Mouse (Mus musculus): ENCODE measurements at regions not wholly inside any gene's neighbourhood (a gene's known extent, or its start where the extent isn't known, plus 50 kb on each side); places are given as distances from the start of the nearest gene placed in this dataset.
"Not testable (repeated sequence)": the region's sequence is repeated elsewhere in the genome, so short reads cannot be mapped to it uniquely, and the experiment has no call there.

DNA sequence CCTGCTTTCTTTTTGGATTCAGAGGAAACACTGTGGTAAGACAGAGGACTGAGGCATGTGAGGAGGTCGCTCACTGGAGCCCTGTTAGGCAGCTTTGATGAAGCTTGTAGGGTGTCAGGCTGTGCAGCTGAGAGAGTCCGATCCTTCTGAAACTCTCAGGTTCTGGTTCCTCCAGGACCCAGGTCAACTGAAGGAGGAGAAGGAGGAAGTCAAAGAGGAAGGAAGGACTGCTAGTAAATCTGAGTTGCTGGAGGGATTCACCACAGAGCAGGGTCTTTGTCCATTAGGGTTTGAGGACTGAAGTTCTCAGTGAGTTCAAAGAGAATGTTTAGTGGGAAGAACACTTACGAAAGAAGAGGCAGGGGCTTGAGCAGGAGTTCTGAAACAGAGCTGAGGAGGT lies 86.6 kb upstream of the Cpsf6 start:
- Histone ChIP-seq H3K36me3 (ENCODE audit: control insufficient read depth, insufficient read depth, low read length) (no peaks in the 10 kb centered on the region), H3K4me3 (ENCODE audit: control insufficient read depth, low read depth, low read length) (no peak overlapping the region), H3K4me1 (ENCODE audit: control insufficient read depth, insufficient read depth, low read length) (peaks cover 2% of the 10 kb centered on the region; the same call in 1 of the 2 replicates), H3K27ac (ENCODE audit: control insufficient read depth, insufficient read depth, low read depth, low read length) (no peak overlapping the region), H3K27me3 (ENCODE audit: control insufficient read depth, insufficient read depth, low read length) (no peaks in the 10 kb centered on the region)
- TF ChIP-seq POLR2A (IDR thresholded peaks at IDR 0.05; ENCODE audit: control insufficient read depth, low read depth, low read length), result no peak

DNA sequence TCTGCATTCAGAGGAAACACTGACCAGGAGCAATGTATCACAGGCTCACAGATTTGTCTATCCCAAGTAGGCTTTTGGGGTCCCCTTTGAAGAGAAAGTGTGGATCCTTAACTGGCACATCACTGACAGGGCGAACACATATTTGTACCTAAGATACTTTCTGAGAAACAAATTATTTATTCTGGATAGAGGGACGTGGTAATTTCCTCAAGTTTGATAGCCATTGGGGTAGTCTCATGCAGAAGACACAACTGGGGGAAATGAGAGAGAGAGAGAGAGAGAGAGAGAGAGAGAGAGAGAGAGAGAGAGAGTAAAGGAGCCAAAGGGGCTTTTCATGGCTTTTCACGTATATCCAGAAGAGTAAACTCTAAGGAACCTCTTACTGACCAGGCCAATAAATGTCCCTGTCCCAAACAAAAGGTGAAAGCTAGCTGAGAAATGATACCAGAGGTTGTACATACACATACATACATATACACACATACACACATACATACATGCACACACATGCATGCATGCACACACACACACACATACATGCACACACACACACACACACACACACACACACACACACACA lies 85.9 kb upstream of the Cpsf6 start:
- no peak for TF ChIP-seq POLR2A (IDR thresholded peaks at IDR 0.05; ENCODE audit: control insufficient read depth, low read depth, low read length)
- TF ChIP-seq CTCF (IDR thresholded peaks at IDR 0.05; ENCODE audit: control insufficient read depth, insufficient read depth, insufficient replicate concordance, low read depth, low read length), result no peak
- H3K27me3 ChIP-seq (ENCODE audit: control insufficient read depth, insufficient read depth, low read length), result no peaks in the 10 kb centered on the region
- no peaks in the 10 kb centered on the region for H3K36me3 ChIP-seq (ENCODE audit: control insufficient read depth, insufficient read depth, low read length)
- no peak overlapping the region for H3K4me3 ChIP-seq (ENCODE audit: control insufficient read depth, low read depth, low read length)
- H3K27ac ChIP-seq (ENCODE audit: control insufficient read depth, insufficient read depth, low read depth, low read length), result no peak overlapping the region
- peaks cover 2% of the 10 kb centered on the region; the same call in 1 of the 2 replicates for H3K4me1 ChIP-seq (ENCODE audit: control insufficient read depth, insufficient read depth, low read length)

DNA sequence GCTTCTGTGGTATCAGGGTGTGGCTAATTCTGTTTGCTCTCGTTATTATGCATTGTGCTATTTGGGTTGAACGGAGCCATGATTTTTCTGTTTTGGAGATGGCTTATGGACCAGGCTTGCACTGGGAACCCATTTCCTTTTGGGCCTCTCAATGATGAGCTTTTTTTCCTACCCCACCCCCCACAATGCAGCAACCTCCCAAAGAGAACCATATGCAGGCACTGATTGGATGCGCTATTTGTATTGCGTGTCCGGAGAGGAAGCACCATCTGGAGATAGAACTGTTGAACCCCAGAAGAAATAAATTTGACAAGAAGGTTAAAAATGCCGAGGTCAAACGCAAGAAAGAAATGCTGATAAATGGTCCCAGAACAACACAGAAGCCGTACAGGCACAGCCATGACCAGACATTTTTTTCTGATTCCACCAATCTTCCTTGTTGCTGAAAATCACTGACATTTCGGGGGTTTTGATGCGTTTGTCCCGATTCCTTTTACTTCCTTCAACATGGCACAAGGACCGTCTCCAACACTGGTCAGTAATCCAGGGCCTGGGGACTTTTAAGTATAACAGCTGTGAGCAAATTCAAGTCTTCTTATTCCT lies 85.3 kb upstream of the Cpsf6 start:
- Histone ChIP-seq H3K27ac (ENCODE audit: control insufficient read depth, insufficient read depth, low read depth, low read length) (no peak overlapping the region), H3K27me3 (ENCODE audit: control insufficient read depth, insufficient read depth, low read length) (no peaks in the 10 kb centered on the region), H3K4me1 (ENCODE audit: control insufficient read depth, insufficient read depth, low read length) (peaks cover 2% of the 10 kb centered on the region; the same call in 1 of the 2 replicates), H3K4me3 (ENCODE audit: control insufficient read depth, low read depth, low read length) (no peak overlapping the region), H3K36me3 (ENCODE audit: control insufficient read depth, insufficient read depth, low read length) (no peaks in the 10 kb centered on the region)
- no peak for TF ChIP-seq CTCF (IDR thresholded peaks at IDR 0.05; ENCODE audit: control insufficient read depth, insufficient read depth, insufficient replicate concordance, low read depth, low read length)
- no peak for TF ChIP-seq POLR2A (IDR thresholded peaks at IDR 0.05; ENCODE audit: control insufficient read depth, low read depth, low read length)

DNA sequence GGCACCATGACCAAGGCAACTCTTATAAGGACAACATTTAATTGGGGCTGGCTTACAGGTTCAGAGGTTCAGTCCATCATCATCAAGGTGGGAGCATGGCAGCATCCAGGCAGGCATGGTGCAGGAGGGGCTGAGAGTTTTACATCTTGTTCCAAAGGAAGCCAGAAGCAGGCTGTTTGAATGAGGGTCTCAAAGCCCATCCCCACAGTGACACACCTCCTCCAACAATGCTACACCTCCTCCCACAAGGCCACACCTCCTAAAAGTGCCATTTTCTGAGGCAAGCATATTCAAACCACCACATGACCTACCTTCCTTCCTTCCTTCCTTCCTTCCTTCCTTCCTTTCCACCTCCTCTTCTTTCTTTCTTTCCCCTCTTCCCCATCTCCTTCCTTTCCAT lies 84.5 kb upstream of the Cpsf6 start:
- H3K27ac ChIP-seq (ENCODE audit: control insufficient read depth, insufficient read depth, low read depth, low read length); H3K4me3 ChIP-seq (ENCODE audit: control insufficient read depth, low read depth, low read length); H3K4me1 ChIP-seq (ENCODE audit: control insufficient read depth, insufficient read depth, low read length); H3K27me3 ChIP-seq (ENCODE audit: control insufficient read depth, insufficient read depth, low read length); H3K36me3 ChIP-seq (ENCODE audit: control insufficient read depth, insufficient read depth, low read length): not testable (repeated sequence)

DNA sequence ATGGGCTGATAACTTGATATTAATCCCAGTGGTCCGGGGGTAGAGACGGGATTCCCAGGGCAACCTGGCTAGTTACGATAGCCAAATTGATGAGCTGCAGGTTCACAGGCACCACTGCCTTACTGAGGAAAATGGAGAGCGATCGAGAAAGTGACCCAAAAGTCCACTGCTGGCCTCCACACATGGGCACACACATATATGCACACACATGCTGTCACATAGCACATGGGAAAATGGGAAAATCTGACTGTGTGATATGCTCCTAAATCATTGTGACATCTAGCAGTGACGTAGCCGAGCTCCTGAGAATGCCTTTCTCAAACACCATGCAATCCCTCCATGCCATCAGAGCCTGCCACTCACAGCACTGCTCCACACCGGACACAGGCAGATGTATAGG lies 83.8 kb upstream of the Cpsf6 start:
- Histone ChIP-seq H3K27me3 (ENCODE audit: control insufficient read depth, insufficient read depth, low read length) (no peaks in the 10 kb centered on the region), H3K4me1 (ENCODE audit: control insufficient read depth, insufficient read depth, low read length) (peaks cover 2% of the 10 kb centered on the region; the same call in 1 of the 2 replicates), H3K36me3 (ENCODE audit: control insufficient read depth, insufficient read depth, low read length) (no peaks in the 10 kb centered on the region), H3K27ac (ENCODE audit: control insufficient read depth, insufficient read depth, low read depth, low read length) (no peak overlapping the region), H3K4me3 (ENCODE audit: control insufficient read depth, low read depth, low read length) (no peak overlapping the region)
- no peak for TF ChIP-seq CTCF (IDR thresholded peaks at IDR 0.05; ENCODE audit: control insufficient read depth, insufficient read depth, insufficient replicate concordance, low read depth, low read length)
- no peak for TF ChIP-seq POLR2A (IDR thresholded peaks at IDR 0.05; ENCODE audit: control insufficient read depth, low read depth, low read length)

DNA sequence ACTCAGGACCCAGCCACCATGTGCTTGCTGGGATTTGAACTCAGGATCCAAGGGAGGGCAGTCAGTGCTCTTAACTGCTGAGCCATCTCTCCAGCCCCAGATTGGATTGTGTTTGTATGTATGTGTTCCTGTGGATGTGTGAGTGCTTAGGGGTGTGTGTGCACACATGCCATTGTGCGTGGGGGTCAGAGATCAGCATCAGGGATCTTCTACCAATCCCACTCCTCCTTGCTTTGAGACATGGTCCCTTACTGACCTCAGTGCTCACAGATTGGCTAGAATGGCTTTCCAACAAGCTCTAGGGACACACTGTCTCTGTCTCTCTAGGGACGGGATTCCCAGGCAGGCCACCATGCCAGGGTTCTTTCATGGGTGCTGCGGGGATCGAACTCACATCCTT lies 83.1 kb upstream of the Cpsf6 start:
- Histone ChIP-seq H3K4me3 (ENCODE audit: control insufficient read depth, low read depth, low read length) (no peak overlapping the region), H3K27me3 (ENCODE audit: control insufficient read depth, insufficient read depth, low read length) (no peaks in the 10 kb centered on the region), H3K36me3 (ENCODE audit: control insufficient read depth, insufficient read depth, low read length) (no peaks in the 10 kb centered on the region), H3K27ac (ENCODE audit: control insufficient read depth, insufficient read depth, low read depth, low read length) (no peak overlapping the region), H3K4me1 (ENCODE audit: control insufficient read depth, insufficient read depth, low read length) (peaks cover 2% of the 10 kb centered on the region; the same call in 1 of the 2 replicates)
- TF ChIP-seq CTCF (IDR thresholded peaks at IDR 0.05; ENCODE audit: control insufficient read depth, insufficient read depth, insufficient replicate concordance, low read depth, low read length) (no peak), POLR2A (IDR thresholded peaks at IDR 0.05; ENCODE audit: control insufficient read depth, low read depth, low read length) (no peak)

DNA sequence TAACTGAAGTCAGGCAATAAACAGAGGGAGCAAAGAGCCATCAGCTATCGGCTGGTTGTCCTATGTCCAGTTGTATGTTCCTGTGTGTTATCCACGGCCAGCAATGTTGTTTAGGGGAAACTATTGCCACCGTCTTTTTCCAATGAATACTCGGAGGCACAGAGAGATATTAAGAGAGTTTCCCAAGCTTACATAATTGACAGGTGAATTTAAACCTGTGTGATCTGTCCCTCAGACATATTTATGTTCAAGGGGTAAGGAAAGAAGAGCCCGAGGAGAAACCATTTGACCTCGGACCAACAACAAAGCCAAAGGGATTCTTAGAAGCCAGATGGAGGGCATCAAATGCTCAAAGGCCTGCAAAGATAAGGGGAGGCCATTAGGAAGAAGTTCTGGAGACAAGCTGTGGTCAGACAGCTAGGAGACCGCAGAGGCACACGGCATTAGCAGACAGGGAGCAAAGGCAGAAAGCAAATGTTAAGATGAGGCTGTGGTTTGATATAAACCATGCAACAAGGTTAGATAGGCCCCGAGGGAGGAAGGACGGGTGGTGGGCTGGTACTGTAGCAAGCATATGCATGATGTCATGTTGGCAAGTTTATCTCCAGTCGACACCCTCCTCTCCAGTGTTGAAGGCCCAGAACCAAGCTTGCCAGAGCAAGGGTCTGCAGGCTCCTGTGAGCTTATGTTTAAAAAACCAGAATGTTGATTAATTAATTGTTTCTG lies 82.1 kb upstream of the Cpsf6 start:
- TF ChIP-seq POLR2A (IDR thresholded peaks at IDR 0.05; ENCODE audit: control insufficient read depth, low read depth, low read length) (no peak), CTCF (IDR thresholded peaks at IDR 0.05; ENCODE audit: control insufficient read depth, insufficient read depth, insufficient replicate concordance, low read depth, low read length) (no peak)
- H3K4me1 ChIP-seq (ENCODE audit: control insufficient read depth, insufficient read depth, low read length), result peaks cover 2% of the 10 kb centered on the region; the same call in 1 of the 2 replicates

More for the DNA sequence above, 82.1 kb upstream of the Cpsf6 start:
- H3K36me3 ChIP-seq (ENCODE audit: control insufficient read depth, insufficient read depth, low read length), result no peaks in the 10 kb centered on the region
- H3K27ac ChIP-seq (ENCODE audit: control insufficient read depth, insufficient read depth, low read depth, low read length), result no peak overlapping the region
- H3K27me3 ChIP-seq (ENCODE audit: control insufficient read depth, insufficient read depth, low read length), result no peaks in the 10 kb centered on the region
- H3K4me3 ChIP-seq (ENCODE audit: control insufficient read depth, low read depth, low read length), result peak overlapping the region; percentile 47

Measured in testis, adult 2 months (tissue).